Mouse (Mus musculus): Measurements from ENCODE around the gene Cfap43.
"Not testable (repeated sequence)": the region's sequence is repeated elsewhere in the genome, so short reads cannot be mapped to it uniquely, and the experiment has no call there.

Gene Cfap43

DNA sequence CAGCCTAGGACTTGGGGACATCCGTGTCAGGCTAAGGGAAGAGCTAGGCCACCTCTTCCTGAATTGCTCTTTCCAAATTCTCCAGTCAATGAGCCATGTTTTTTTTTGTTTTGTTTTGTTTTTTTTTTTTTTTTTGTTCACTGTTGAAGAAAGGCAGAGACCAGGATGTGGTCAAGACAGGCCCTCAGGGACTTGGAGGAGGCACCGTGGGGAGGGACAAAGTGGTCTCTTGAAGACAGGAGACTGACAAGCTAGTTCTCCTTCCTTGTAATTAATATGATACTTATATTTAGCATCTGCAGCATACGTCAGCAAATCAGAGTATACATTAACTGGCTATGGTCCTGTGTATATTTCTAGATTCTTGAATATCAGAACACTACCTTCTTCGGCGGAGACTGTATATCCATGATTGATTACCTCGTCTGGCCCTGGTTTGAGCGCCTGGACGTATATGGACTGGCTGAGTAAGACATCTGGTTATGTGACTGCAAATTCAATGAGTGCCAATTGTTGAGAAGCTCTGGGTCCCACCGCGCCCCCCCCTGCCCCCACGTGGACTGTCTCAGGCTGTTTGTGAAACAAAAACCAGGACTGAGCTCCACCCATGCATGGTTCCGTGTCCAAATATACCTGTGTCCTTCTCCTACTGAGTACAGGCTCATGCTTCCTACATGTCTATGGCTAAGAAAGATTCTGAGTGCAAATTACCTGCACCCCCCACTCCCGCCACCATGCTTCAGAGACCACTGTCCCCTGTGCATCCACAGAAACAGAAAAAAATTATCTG is 34.6 kb downstream of the Cfap43 start:
- no peak for DNase-seq

DNA sequence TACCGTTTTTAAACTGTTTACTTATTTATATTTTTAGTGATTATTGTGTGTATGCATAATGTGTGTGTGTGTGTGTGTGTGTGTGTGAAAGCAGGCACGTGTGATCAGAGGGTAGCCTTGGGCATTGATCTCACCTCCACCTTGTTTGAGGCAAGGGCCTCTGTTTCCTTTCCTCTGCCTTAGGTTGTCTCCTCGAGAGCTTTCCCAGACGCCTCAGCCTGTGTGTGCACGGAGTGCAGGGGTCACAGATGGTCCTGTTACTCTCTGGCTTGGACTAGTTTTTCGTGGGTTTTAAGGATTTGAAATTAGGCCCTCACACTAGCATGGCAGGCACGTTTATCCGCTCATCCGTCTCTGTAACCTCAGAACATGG is 36.2 kb downstream of the Cfap43 start:
- DNase-seq: no peak

DNA sequence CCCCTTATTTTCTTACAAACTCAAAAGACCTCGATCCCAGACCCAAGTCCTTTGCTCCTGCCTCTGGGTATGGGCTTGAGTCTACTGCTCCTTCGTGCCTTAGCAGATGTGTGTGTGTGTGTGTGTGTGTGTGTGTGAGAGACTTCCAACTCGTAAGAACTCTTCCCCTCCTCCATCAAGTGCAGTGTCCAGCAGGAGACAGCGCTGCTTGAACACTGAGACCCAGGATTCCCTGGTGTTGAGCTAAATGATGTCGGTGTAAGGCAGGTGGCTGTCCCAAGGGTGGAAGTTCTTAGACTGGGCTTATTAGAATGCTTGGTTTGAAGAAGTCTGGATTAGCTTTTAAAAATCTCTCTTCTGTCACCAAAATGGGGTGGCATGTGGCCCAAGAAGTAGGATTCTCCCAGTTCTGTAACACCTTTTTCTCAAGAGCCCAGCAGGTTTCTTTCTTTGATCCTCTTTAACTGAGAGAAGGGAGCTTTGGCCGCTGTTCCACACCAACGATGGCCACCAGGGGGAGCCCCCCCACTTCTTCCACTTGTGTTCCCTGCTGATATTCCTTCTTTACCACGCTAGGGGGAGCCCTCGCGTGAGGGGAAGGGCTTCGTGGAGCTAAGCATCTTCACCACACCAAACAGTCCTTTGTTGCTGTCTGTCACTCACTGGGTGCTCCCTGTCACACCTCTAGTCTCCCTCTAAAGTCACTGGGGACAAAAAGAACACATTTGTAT is 36.8 kb downstream of the Cfap43 start:
- DNase-seq: peak; percentile 87

DNA sequence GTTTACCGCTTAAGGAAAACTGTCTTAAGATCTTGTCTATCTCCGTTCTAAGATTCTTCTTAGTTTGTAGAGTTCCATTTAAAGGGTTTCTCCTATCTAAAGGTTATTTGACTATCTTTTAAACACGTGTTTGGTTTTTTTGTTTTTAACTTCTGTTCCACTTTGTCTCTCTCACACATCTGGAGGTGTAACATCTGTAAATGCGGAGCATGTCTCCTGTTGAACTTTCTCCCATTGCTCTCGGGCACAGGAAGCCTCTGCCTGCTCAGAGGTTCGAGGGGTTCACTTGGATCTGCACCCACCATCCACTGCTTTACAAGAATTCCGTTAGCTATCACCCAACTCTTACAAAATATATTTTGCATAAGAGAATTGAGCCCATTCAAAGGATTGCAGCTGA is 37.5 kb downstream of the Cfap43 start:
- DNase-seq: no peak

DNA sequence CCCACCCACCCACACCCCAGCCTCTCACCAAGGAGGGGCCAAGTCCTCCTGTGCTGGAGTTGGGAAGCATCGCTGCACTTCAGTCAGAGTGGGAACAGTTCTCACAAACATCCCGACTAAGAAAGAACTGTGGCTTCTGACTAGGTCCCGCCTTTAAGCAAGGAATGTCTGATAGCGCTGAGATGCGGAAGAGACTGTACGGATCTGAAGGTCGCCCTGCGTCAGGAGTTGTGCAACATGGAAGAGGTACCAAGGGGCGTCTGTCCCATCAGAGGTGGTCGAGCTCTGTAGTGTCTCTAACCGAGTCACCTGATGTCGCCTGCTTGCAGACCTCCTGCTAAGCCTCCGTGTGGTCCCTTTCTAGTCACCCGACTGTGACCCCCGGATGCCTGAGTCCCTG is 42.8 kb downstream of the Cfap43 start:
- no peak for DNase-seq

DNA sequence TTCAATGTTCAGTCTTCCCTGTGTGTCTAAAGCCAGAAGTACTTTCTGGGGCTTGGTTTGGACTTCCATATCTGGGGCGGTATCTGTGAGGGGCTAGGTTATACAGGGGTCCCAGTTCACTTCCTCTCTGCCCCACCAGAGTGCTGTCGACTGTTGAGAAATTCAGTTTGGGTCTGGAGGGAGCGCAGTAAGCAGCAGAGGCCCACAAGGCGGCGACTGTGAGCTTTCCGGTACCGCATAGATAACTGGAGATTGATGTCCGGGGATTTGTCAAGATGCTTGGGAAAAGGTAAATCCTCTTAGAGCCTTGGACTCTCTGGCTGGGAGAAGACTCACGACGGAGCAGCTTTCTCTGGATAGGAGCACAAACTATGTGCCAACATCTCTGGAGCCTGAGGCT is 47.6 kb downstream of the Cfap43 start:
- no peak for DNase-seq

DNA sequence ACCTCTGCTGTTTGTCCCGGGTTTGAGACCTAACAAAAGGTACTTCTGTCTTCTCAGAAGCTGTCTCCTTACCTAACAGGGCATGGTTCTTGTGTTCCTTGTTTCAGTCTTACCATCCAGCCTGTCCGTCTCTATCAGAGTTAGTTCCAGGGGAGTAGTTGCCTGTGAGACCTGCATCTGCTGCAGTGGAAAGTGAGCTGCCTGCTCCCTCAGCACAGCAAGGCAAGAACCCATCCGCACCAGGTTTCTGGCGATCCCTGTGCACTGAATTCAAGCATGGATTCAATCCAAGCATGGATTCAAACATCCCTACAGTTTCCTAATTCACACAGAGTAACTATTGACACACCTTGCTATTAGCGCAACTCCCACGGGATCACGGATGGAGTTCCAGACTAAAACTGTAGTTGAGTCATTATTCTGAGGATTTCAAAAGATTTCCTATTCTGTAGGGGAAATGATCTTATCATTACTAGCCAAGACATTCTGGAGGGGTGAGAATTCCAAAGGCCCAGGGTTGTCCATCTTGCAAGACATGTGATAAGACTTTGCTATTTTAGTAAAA is 48.9 kb downstream of the Cfap43 start:
- no peak for DNase-seq

DNA sequence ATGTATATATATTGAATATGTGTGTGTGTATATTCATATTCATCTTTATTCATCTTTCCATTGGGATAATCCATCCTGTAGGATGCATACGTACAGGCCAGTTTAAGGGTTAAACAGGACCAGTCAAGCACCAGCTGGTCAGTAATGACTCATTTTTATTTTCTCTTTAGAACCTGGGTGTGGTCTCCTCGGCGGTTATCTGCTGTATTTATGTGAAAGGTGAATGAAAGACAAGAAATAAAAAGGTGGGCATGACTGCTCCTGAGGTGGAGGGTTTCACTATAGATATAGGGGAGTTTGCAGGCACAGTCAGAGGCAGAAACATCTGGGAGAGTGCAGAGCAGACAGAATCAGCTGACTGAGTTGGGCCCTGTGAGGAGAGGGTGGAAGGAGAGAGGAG is 49.6 kb downstream of the Cfap43 start:
- no peak for DNase-seq

DNA sequence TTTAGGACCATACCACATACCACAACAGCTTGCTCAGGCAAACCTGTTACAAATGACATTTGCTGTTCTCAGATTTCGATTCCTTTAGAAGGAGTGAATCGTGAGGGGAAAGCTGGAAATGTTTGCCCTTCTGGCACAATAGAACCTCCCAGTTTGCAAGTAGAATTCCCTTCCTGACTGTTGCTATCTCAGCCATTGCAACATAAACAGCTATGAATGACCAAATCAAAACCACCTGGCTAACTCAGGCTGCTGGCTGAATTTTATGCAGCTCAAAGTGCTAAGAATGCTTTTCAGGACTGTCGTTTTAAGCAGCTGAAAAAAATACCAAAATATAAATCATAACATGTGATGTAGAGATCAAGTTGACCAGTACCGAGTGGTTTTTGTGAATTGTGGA is 50.1 kb downstream of the Cfap43 start:
- DNase-seq: no peak

DNA sequence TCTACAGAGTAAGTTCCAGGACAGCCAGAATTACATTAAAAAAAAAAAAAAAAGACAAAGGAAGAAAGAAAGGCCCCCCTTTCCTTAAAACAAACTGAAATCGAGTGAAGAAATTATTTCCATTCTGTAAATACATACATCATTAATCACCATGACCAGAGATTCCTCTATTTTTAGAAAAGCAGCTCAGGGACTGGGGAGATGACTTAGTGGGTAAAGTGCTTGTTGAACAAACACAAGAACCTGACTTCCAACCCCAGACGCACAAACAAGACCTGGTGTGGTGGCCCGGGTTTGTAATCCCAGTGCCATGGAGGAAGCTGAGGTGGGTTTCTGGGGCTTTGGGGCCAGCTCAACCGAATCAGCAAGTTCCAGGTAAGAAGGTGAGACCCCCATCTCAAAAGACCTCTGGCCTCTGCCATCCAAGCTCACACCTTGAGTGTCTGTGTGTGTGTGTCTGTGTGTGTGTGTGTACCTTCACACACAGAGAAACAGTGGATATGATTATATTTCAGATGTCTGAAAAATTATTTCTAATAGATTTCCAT is 51.4 kb downstream of the Cfap43 start:
- no peak for DNase-seq

DNA sequence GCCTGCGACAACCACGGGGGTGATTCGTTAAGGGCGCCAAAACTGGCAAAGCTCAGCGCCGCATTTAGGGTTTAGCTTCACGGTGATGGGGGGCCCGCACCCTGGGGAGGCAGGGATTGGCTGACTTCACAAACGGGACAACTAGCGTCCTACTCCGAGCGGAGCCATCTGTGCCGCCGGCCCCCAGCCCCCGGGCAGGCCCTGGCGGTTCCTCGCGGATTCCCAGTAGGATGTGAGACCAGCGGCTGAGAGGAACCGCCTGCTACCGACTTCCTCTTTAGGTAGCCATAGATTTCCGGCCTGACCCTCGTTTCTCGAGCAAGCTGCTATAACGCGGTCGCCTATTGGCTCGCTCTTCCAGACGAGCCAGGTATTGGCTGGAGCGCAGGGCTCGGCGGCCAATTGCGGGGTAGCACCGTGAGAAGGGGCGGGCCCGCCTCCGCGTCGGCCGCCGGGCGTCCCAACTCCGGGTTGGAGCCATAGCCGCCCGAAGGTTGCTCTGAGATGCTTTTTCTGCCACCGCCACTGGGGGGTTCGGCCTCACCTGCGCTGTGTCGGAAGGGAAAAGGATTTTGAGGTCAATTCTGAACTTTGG is 53.6 kb downstream of the Cfap43 start, which contains the start of gene Gsto2:
Gene Gsto2 (plus strand): TSS at position 182 of the 595 bp plus-strand sequence.
- DNase-seq: peak; percentile 95

DNA sequence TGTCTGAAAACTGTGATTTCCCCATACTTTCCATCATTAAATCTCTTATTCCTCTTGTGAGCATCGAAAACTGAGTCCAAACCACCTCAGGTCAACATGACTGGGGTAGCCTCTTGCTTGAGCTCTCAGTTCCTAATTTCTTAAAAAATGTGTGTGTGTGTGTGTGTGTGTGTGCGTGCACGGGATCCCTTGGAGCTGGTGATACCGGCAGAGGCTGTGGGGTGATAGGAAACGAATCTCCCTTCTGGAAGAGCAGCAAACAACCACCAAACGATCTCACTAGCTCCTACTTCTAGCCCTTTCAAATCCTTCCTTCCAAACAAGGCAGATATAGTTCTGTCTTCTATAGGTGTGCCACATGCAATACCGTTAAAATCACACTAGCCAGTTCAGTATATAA is 54.4 kb downstream of the Cfap43 start:
- no peak for DNase-seq

DNA sequence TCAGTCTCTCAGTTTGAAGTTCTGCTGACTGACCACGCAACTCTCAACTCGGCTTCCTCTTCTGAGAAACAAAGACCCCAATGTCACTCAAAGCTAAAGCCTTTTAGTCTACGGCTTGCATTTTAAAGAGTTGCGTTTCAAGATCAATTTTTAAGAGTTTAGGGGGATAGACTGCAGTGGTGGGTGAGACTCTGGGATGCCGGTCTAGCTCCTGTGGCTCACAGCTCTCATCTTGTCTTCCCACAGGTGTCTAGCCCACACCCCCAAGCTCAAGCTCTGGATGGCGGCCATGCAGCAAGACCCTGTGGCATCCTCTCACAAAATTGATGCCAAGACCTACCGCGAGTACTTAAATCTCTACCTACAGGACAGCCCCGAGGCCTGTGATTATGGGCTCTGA is 55.0 kb downstream of the Cfap43 start:
- DNase-seq: no peak

DNA sequence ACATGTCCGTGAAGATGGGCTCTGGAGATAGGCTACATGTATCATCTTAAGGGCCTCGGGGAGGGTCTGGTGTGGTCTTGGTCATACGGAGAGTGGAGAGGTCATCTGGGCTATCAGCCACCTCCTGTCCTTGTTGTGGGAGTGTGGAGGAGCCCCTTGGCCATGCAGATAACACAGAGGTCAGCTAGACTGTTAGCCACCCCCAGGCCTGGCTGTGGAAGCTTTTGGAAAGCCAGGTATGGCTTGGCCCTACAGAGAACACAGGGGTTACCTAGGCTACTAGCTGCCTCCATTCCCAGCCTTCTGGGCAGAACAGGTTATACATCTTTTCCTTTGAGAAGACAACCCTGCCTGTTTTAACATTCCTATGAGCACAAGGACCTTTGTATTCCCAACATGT is 56.5 kb downstream of the Cfap43 start:
- no peak for DNase-seq

DNA sequence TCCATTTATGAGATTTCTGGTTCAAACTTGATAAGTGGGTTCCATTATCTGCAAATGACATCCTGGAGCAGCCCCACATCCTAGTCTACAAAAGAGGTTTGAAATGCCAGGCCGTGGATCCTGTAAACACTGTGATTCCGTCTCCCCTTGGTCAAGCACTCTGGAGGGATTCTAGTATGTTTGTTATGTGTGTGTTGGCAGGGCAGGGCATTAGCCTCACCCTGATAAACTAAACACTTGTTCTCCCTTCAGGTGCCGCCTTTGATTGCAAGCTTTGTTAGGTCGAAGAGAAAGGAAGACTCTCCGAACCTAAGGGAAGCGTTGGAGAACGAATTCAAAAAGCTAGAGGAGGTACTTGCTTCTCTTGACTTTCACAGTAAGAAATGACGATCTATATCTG is 59.9 kb downstream of the Cfap43 start:
- DNase-seq: peak; percentile 45

DNA sequence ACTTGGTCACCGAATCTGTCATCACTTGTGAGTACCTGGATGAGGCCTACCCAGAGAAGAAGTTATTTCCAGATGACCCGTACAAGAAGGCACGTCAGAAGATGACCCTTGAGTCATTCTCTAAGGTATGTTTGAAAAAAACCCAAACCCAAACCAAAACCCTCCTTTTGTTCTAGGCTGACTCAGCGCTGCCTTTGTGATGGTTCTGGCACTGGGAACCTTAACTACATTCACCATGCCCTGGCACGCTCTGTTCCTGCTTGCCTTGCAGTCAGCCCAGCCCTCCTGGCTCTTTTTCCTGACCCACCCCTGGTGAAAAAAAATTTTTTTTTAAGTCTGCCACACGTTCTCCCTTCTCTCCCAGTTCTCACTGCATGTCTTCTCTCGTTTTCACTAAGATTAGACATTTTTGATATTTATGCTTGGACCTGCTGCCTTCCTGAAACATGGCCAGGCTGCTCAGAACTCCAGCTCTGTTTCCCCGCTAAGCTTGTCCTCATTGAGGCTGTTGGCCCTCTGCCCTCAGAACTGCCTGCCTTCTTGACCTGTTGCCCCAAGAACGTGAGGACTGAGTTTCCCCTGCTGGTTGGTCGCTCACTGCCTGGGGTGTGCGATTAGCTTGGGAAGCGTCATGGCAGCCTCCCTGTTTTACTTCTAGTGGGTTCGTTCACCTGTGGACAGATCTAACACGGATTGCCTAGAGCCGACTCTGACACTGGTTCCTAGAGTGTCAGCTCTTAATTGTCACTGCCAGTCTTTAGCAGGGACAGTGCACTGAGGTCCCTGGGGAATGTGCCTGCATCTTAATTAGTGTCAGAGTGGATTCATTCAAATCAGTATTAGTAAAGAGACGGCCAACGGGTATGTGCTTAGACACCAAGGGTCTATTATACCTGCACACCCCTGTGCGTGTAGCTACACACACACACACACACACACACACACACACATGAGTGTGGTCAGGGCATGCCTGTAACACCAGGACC is 60.8 kb downstream of the Cfap43 start:
- DNase-seq: peak; percentile 82

DNA sequence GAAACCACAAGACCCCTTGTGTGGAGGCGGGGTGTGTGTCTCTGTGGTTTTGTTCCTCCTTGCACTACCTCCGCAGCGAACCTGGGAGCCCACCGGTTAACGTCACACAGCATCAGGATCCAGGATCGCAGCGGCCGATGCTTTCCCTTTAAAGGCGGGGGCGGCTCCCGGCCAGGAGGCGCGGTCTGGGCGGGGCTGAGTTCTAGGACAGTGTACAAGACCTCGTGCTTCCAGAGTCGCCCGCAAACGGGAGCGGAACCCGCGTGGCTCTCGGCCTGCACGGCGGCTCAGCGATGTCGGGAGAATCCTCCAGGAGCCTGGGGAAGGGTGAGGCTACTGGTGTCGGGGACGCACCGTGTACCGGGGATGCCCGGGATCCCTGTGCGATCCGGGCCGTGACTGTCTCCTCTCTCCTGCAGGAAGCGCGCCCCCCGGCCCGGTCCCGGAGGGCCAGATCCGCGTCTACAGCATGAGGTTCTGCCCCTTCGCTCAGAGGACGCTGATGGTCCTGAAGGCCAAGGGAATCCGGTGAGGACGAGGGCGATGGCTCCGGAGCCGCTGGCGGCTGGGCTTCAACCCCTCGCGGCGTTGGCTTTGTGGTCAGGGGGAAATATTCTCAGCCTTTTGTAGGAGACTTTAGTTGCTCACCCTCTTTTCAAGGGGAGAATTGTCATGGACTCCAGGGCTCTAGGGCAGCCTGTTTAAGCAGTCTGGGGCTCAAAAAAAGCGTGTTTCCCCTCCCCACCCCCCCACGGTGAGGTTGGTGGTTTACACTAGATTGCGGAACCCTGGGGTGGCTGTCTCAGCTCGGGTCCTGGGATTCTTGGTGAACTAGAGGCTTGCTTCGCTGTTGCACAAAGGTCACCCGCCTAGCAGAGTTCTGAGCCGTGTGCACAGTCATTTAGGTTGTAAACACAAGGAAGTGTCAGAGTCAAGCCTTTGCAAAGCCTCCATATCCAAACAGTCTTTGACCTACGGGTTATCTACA is 64.0 kb downstream of the Cfap43 start, which contains the start of gene Gsto1:
Gene Gsto1 (plus strand): TSS at position 175 of the 988 bp plus-strand sequence.
- DNase-seq: peak; percentile 95

DNA sequence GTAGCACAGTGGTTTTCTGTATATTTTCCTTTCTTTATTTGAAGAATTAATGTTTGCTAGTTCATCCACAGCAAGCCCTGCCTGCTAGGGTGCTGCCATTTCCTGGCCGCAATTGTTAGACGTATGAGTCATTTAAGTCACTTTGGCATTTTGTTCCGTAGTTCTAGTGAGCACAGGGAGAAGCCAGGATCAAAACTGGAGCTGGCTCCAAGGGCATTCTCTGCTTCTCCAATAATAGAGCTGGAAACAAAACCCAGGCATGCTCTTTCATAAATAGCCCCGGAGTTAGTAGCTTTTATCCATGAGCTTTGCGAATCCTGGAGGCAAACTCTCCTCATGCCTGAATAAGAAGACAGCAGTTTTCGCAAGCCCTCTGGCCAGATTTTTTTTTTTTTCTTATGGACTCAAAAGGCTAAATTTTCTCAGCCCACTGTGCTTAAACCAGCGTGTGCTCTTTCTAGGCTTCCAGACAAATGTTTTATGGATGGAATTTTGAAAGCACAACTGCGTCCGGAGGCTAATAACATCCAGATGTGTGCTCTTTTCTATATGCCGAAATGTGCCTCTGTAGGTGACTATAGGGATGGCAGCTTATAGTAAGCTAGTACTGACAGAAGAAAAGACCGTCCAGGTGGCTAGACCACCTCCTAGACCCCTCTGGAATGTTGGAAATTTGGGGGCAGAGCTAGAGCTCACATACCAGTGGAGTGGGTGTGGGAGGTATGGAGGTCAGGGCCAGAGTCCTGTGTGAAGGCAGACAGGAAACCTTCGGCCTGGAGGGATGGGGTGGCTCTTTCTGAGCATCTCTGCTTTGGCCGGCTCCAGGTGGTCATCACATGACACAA is 64.9 kb downstream of the Cfap43 start:
- DNase-seq: no peak

DNA sequence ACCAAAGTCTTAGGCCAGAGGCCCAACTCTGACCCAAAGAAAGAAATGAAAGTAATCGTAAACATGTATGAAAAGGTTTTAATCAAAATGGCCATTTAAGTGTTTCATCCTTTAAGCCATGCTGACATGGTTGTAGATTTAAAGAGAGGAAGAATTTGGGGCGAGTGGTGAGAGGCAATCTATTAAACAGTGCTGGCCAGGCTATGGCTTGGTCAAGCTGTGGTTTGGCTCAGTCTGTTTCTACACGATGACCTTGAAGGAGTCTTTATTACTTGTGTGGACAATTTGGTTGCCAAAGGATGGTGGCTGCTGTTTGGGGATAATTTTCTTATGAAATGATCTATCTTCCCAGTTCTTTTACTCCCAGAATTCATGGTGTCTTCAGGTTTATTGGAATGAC is 66.0 kb downstream of the Cfap43 start:
- DNase-seq: no peak

DNA sequence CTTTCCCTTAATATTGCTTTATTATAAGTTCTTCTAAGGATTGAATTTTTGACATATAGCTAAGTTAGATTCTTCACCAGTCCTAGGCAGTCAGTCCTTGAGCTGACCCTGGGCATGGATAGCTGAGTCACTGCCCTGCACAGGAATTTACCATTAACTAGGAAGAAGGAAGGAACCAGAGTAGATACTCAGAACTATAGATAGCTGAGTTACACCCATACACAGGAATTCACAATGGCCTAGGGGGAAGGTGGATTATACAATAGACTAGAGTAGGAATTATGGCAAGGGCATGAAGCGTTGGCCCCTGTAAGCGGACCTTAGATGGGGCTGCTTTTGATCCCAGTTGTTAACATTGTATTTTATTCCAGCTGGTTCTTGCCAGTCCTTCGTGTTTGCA is 67.0 kb downstream of the Cfap43 start:
- not testable (repeated sequence) for DNase-seq
